Comparison of ENCODE assay signal across 8 mouse cellular contexts in genomic region chr7:142386621-142387201, GRCm38 (mm10). TPM values are rescaled to one million over a fixed set of nuclear protein-coding genes. Genes with fewer than 3 reads are reported as not detected.
DNase-seq lines count a peak whose midpoint lies in the region; ATAC-seq and TF ChIP-seq lines count a peak whose summit lies in the region.

No protein-coding gene starts in this region.

- H3K36me3 ChIP-seq in ES-Bruce4 (ENCODE audit: control insufficient read depth, insufficient read depth, low read length, poor library complexity, severe bottlenecking), result peaks cover 34% of the 10 kb centered on the region
- peaks cover 38% of the 10 kb centered on the region for H3K36me3 ChIP-seq in intestine, embryonic 14.5 days (ENCODE audit: control insufficient read depth, insufficient read depth, low read length)
- H3K36me3 ChIP-seq in lung, postnatal 0 days (ENCODE audit: insufficient read depth, low read length), result peaks cover 33% of the 10 kb centered on the region

- no peak for TF ChIP-seq POLR2A in ES-Bruce4 (IDR thresholded peaks at IDR 0.05; ENCODE audit: insufficient read depth, low read length)

- no peaks in the 10 kb centered on the region for H3K27me3 ChIP-seq in ES-Bruce4 (ENCODE audit: control insufficient read depth, insufficient read depth, low read length, poor library complexity, severe bottlenecking)
- no peaks in the 10 kb centered on the region for H3K27me3 ChIP-seq in intestine, embryonic 14.5 days (replicated peaks; ENCODE audit: control insufficient read depth, insufficient read depth, low read length)
- H3K27me3 ChIP-seq in lung, postnatal 0 days (replicated peaks; ENCODE audit: insufficient read depth, low read length), result no peaks in the 10 kb centered on the region

- peak; percentile 36; the same call in 1 of the 2 replicates for ATAC-seq in frontal cortex, adult (ENCODE audit: low TSS enrichment)
- ATAC-seq in erythroblast, adult 5-6 weeks (replicated peaks; ENCODE audit: low FRiP score, poor library complexity, severe bottlenecking), result peak; percentile 65
- ATAC-seq in intestine, embryonic 14.5 days (replicated peaks; ENCODE audit: low FRiP score, low TSS enrichment, low read depth), result 0 out of 2 replicates have a peak, but pooled peaks have one; percentile 1
- no peak for ATAC-seq in lung, postnatal 0 days

- H3K27ac ChIP-seq in ES-Bruce4 (ENCODE audit: insufficient read depth, low read length), result no peak overlapping the region
- peak overlapping the region; percentile 73; the same call in 1 of the 2 replicates for H3K27ac ChIP-seq in intestine, embryonic 14.5 days (ENCODE audit: low read depth)
- H3K27ac ChIP-seq in lung, postnatal 0 days (ENCODE audit: low read length), result peak overlapping the region; percentile 87

- DNase-seq in frontal cortex, postnatal 36 days (ENCODE audit: low spot score in 2 of 2), result no peak
- DNase-seq in intestine, embryonic 14.5 days (ENCODE audit: low spot score), result peak; percentile 64
- DNase-seq in lung, postnatal 0 days (ENCODE audit: low spot score), result peak; percentile 32
- no peak for DNase-seq in left cerebral cortex, adult 9 months (ENCODE audit: low spot score in 2 of 2)
- DNase-seq in layer of hippocampus, adult 11-12 months (ENCODE audit: low spot score), result no peak

- TF ChIP-seq CTCF in ES-Bruce4 (IDR thresholded peaks at IDR 0.05; ENCODE audit: low read depth, low read length), result no peak
- TF ChIP-seq CTCF in lung, postnatal 0 days (IDR thresholded peaks at IDR 0.05), result no peak

- H3K4me3 ChIP-seq in ES-Bruce4 (ENCODE audit: low read depth, low read length), result peak overlapping the region; percentile 86
- H3K4me3 ChIP-seq in intestine, embryonic 14.5 days (ENCODE audit: low read depth, low read length), result peak overlapping the region; percentile 96
- H3K4me3 ChIP-seq in lung, postnatal 0 days (ENCODE audit: low read depth, low read length), result peak overlapping the region; percentile 75

- no peaks in the 10 kb centered on the region for H3K4me1 ChIP-seq in ES-Bruce4 (ENCODE audit: control insufficient read depth, insufficient read depth, low read length)
- H3K4me1 ChIP-seq in intestine, embryonic 14.5 days (replicated peaks; ENCODE audit: control insufficient read depth, insufficient read depth, low read length), result peaks cover 13% of the 10 kb centered on the region
- H3K4me1 ChIP-seq in lung, postnatal 0 days (ENCODE audit: insufficient read depth, low read depth, low read length), result peaks cover 14% of the 10 kb centered on the region

- H3K9ac ChIP-seq in ES-Bruce4 (ENCODE audit: low read depth, poor library complexity, severe bottlenecking), result peak overlapping the region; percentile 79
- peak overlapping the region; percentile 78 for H3K9ac ChIP-seq in intestine, embryonic 14.5 days (ENCODE audit: low read length)
- peak overlapping the region; percentile 91 for H3K9ac ChIP-seq in lung, postnatal 0 days (replicated peaks; ENCODE audit: low read depth)

- H3K9me3 ChIP-seq in ES-Bruce4 (replicated peaks; ENCODE audit: control insufficient read depth, insufficient read depth, low read length, poor library complexity, severe bottlenecking), result no peaks in the 10 kb centered on the region
- no peaks in the 10 kb centered on the region for H3K9me3 ChIP-seq in intestine, embryonic 14.5 days (ENCODE audit: control insufficient read depth, low read length)
- H3K9me3 ChIP-seq in lung, postnatal 0 days (ENCODE audit: low read length), result no peaks in the 10 kb centered on the region

- no peak for TF ChIP-seq EP300 in ES-Bruce4 (IDR thresholded peaks at IDR 0.05; ENCODE audit: insufficient read depth, low read depth, low read length)
- no peak for TF ChIP-seq EP300 in lung, postnatal 0 days (IDR thresholded peaks at IDR 0.05)

- peak overlapping the region; percentile 89 for H3K4me2 ChIP-seq in intestine, embryonic 14.5 days (ENCODE audit: low read length)
- peak overlapping the region; percentile 87 for H3K4me2 ChIP-seq in lung, postnatal 0 days (replicated peaks; ENCODE audit: low read depth, low read length)

- WGBS in intestine, embryonic 14.5 days, result 56% methylated on average over 6 of the region's 6 CpGs
- 42% methylated on average over 6 of the region's 6 CpGs for WGBS in lung, postnatal 0 days

RNA-seq across cellular contexts. Expression of gene Ctsd, which starts 1.1 kb away (rescaled TPM):
- polyA plus RNA-seq in ES-Bruce4 (2011; ENCODE audit: insufficient read depth, insufficient read length, low read depth, missing spikeins), result 248 and 256 TPM in 2 replicates
- total RNA-seq in erythroblast, adult 5-6 weeks (2015; ENCODE audit: low replicate concordance), result 138 and 155 TPM in 2 replicates
- total RNA-seq in erythroblast, adult 5-6 weeks (2017; ENCODE audit: low replicate concordance), result 126 and 150 TPM in 2 replicates
- polyA plus RNA-seq in intestine, embryonic 14.5 days (2014; fragmentation: Nextera tagmentation; extraction: Ambion mirVana), result 245 and 248 TPM in 2 replicates
- polyA plus RNA-seq in lung, postnatal 0 days (2015; fragmentation: Nextera tagmentation; extraction: Ambion mirVana), result 469 and 481 TPM in 2 replicates

RNA-seq across cellular contexts. Expression of gene Gm49369, which starts 4.2 kb away (rescaled TPM):
- not detected in 2 replicates for polyA plus RNA-seq in ES-Bruce4 (2011; ENCODE audit: insufficient read depth, insufficient read length, low read depth, missing spikeins)
- total RNA-seq in erythroblast, adult 5-6 weeks (2015; ENCODE audit: low replicate concordance), result not detected in 2 replicates
- total RNA-seq in erythroblast, adult 5-6 weeks (2017; ENCODE audit: low replicate concordance), result 121 and 215 TPM in 2 replicates
- polyA plus RNA-seq in intestine, embryonic 14.5 days (2014; fragmentation: Nextera tagmentation; extraction: Ambion mirVana), result 0.54 TPM in 1 of 2 replicates, not detected in the other
- 0.80 TPM in 1 of 2 replicates, not detected in the other for polyA plus RNA-seq in lung, postnatal 0 days (2015; fragmentation: Nextera tagmentation; extraction: Ambion mirVana)

RNA-seq across cellular contexts. Expression of gene Ifitm10, which starts 13.2 kb away (rescaled TPM):
- polyA plus RNA-seq in ES-Bruce4 (2011; ENCODE audit: insufficient read depth, insufficient read length, low read depth, missing spikeins), result 0.90 TPM in 1 of 2 replicates, not detected in the other
- total RNA-seq in erythroblast, adult 5-6 weeks (2015; ENCODE audit: low replicate concordance), result 1.0 and 1.2 TPM in 2 replicates
- 0.42 TPM in 1 of 2 replicates, not detected in the other for total RNA-seq in erythroblast, adult 5-6 weeks (2017; ENCODE audit: low replicate concordance)
- 1.7 and 2.1 TPM in 2 replicates for polyA plus RNA-seq in intestine, embryonic 14.5 days (2014; fragmentation: Nextera tagmentation; extraction: Ambion mirVana)
- 15.0 and 15.5 TPM in 2 replicates for polyA plus RNA-seq in lung, postnatal 0 days (2015; fragmentation: Nextera tagmentation; extraction: Ambion mirVana)

RNA-seq across cellular contexts. Expression of gene Syt8, which starts 47.9 kb away (rescaled TPM):
- polyA plus RNA-seq in ES-Bruce4 (2011; ENCODE audit: insufficient read depth, insufficient read length, low read depth, missing spikeins), result 0.82 TPM in 1 of 2 replicates, not detected in the other
- not detected in 2 replicates for total RNA-seq in erythroblast, adult 5-6 weeks (2015; ENCODE audit: low replicate concordance)
- total RNA-seq in erythroblast, adult 5-6 weeks (2017; ENCODE audit: low replicate concordance), result not detected in 2 replicates
- polyA plus RNA-seq in intestine, embryonic 14.5 days (2014; fragmentation: Nextera tagmentation; extraction: Ambion mirVana), result 1.6 and 3.8 TPM in 2 replicates
- 0.47 and 1.1 TPM in 2 replicates for polyA plus RNA-seq in lung, postnatal 0 days (2015; fragmentation: Nextera tagmentation; extraction: Ambion mirVana)

RNA-seq across cellular contexts. Expression of gene Tnni2, which starts 54.9 kb away (rescaled TPM):
- 2.1 and 4.8 TPM in 2 replicates for polyA plus RNA-seq in ES-Bruce4 (2011; ENCODE audit: insufficient read depth, insufficient read length, low read depth, missing spikeins)
- total RNA-seq in erythroblast, adult 5-6 weeks (2015; ENCODE audit: low replicate concordance), result 19.6 TPM in 1 of 2 replicates, not detected in the other
- 2.0 and 6.4 TPM in 2 replicates for total RNA-seq in erythroblast, adult 5-6 weeks (2017; ENCODE audit: low replicate concordance)
- 1.7 and 3.2 TPM in 2 replicates for polyA plus RNA-seq in intestine, embryonic 14.5 days (2014; fragmentation: Nextera tagmentation; extraction: Ambion mirVana)
- 1.9 and 2.1 TPM in 2 replicates for polyA plus RNA-seq in lung, postnatal 0 days (2015; fragmentation: Nextera tagmentation; extraction: Ambion mirVana)

Comparison
In these comparisons a context has a peak if more than half of its experiments do, and no peak if none do; other contexts are left out.
1. DNase-seq: peak in intestine, embryonic 14.5 days (single experiment) and lung, postnatal 0 days (single experiment); none in frontal cortex, postnatal 36 days (0 of 2), left cerebral cortex, adult 9 months (0 of 2) and layer of hippocampus, adult 11-12 months (single experiment).
2. Peak in every context shown above with its lines, with median percentiles within 50 percentile points of each other: H3K4me3 ChIP-seq and H3K9ac ChIP-seq.